Mouse (Mus musculus): ENCODE data around the gene Dnah10. TPM values are rescaled to one million over a fixed set of nuclear protein-coding genes. Genes with fewer than 3 reads are reported as not detected.

The Dnah10 gene
- 0.04 and 0.09 TPM in 2 replicates for polyA plus RNA-seq (2012)

GRCm38 (mm10) chr5:124724997-124725396, at the start of gene Dnah10:
Dnah10 (plus strand) TSS chr5:124725085.
- no peaks in the 10 kb centered on the region for H3K9me3 ChIP-seq (ENCODE audit: control insufficient read depth, low read length)
- TF ChIP-seq GATA1 (IDR thresholded peaks at IDR 0.05; ENCODE audit: low read length) (no peak), TAL1 (IDR thresholded peaks at IDR 0.05; ENCODE audit: low read length) (no peak)
- peaks cover 29% of the 10 kb centered on the region for H3K36me3 ChIP-seq (ENCODE audit: control insufficient read depth)
- H3K27me3 ChIP-seq (ENCODE audit: control insufficient read depth): 0 out of 2 replicates have a peak, but pooled peaks cover 6% of the 10 kb centered on the region
- no peak within 1 kb of the TSS for H3K4me3 ChIP-seq (replicated peaks)
- peaks cover 8% of the 10 kb centered on the region for H3K4me1 ChIP-seq (ENCODE audit: control insufficient read depth)

GRCm38 (mm10) chr5:124713741-124714140, 11.1 kb upstream of the Dnah10 start:
- no peak for TF ChIP-seq GATA1 (IDR thresholded peaks at IDR 0.05; ENCODE audit: low read length)
- no peak for TF ChIP-seq TAL1 (IDR thresholded peaks at IDR 0.05; ENCODE audit: low read length)
- Histone ChIP-seq H3K4me1 (ENCODE audit: control insufficient read depth) (no peaks in the 10 kb centered on the region), H3K9me3 (ENCODE audit: control insufficient read depth, low read length) (peaks cover 3% of the 10 kb centered on the region), H3K4me3 (replicated peaks) (no peak overlapping the region), H3K36me3 (ENCODE audit: control insufficient read depth) (peaks cover 69% of the 10 kb centered on the region), H3K27me3 (ENCODE audit: control insufficient read depth) (no peaks in the 10 kb centered on the region)

GRCm38 (mm10) chr5:124715135-124715534, 9.8 kb upstream of the Dnah10 start:
- no peak for TF ChIP-seq GATA1 (IDR thresholded peaks at IDR 0.05; ENCODE audit: low read length)
- no peak for TF ChIP-seq TAL1 (IDR thresholded peaks at IDR 0.05; ENCODE audit: low read length)

GRCm38 (mm10) chr5:124717969-124718368, 6.9 kb upstream of the Dnah10 start:
- Histone ChIP-seq H3K27me3 (ENCODE audit: control insufficient read depth) (no peaks in the 10 kb centered on the region), H3K4me1 (ENCODE audit: control insufficient read depth) (no peaks in the 10 kb centered on the region), H3K36me3 (ENCODE audit: control insufficient read depth) (peaks cover 79% of the 10 kb centered on the region), H3K4me3 (replicated peaks) (no peak overlapping the region), H3K9me3 (ENCODE audit: control insufficient read depth, low read length) (no peaks in the 10 kb centered on the region)
- TF ChIP-seq TAL1 (IDR thresholded peaks at IDR 0.05; ENCODE audit: low read length) (no peak), GATA1 (IDR thresholded peaks at IDR 0.05; ENCODE audit: low read length) (no peak)

More at GRCm38 (mm10) chr5:124715135-124715534, 9.8 kb upstream of the Dnah10 start:
- Histone ChIP-seq H3K27me3 (ENCODE audit: control insufficient read depth) (no peaks in the 10 kb centered on the region), H3K4me1 (ENCODE audit: control insufficient read depth) (no peaks in the 10 kb centered on the region), H3K4me3 (replicated peaks) (no peak overlapping the region), H3K9me3 (ENCODE audit: control insufficient read depth, low read length) (peaks cover 3% of the 10 kb centered on the region), H3K36me3 (ENCODE audit: control insufficient read depth) (peaks cover 83% of the 10 kb centered on the region)

- TF ChIP-seq GATA1 (IDR thresholded peaks at IDR 0.05; ENCODE audit: low read length) (no peak), TAL1 (IDR thresholded peaks at IDR 0.05; ENCODE audit: low read length) (no peak)
- Histone ChIP-seq H3K36me3 (ENCODE audit: control insufficient read depth) (peaks cover 78% of the 10 kb centered on the region), H3K27me3 (ENCODE audit: control insufficient read depth) (no peaks in the 10 kb centered on the region)
Measured at GRCm38 (mm10) chr5:124718396-124718795, 6.5 kb upstream of the Dnah10 start.

GRCm38 (mm10) chr5:124723125-124723524, 1.8 kb upstream of the Dnah10 start:
- TF ChIP-seq GATA1 (IDR thresholded peaks at IDR 0.05; ENCODE audit: low read length) (no peak), TAL1 (IDR thresholded peaks at IDR 0.05; ENCODE audit: low read length) (no peak)
- no peaks in the 10 kb centered on the region for H3K4me1 ChIP-seq (ENCODE audit: control insufficient read depth)
- 0 out of 2 replicates have a peak, but pooled peaks cover 6% of the 10 kb centered on the region for H3K27me3 ChIP-seq (ENCODE audit: control insufficient read depth)
- H3K4me3 ChIP-seq (replicated peaks): no peak overlapping the region
- peaks cover 48% of the 10 kb centered on the region for H3K36me3 ChIP-seq (ENCODE audit: control insufficient read depth)
- H3K9me3 ChIP-seq (ENCODE audit: control insufficient read depth, low read length): no peaks in the 10 kb centered on the region

More at GRCm38 (mm10) chr5:124718396-124718795, 6.5 kb upstream of the Dnah10 start:
- Histone ChIP-seq H3K4me3 (replicated peaks) (no peak overlapping the region), H3K9me3 (ENCODE audit: control insufficient read depth, low read length) (no peaks in the 10 kb centered on the region), H3K4me1 (ENCODE audit: control insufficient read depth) (no peaks in the 10 kb centered on the region)

GRCm38 (mm10) chr5:124729662-124730206, 4.8 kb downstream of the Dnah10 start:
- H3K4me3 ChIP-seq (replicated peaks): peak overlapping the region; percentile 30
- TF ChIP-seq TAL1 (IDR thresholded peaks at IDR 0.05; ENCODE audit: low read length) (no peak), GATA1 (IDR thresholded peaks at IDR 0.05; ENCODE audit: low read length) (no peak)
- no peaks in the 10 kb centered on the region for H3K9me3 ChIP-seq (ENCODE audit: control insufficient read depth, low read length)
- peaks cover 8% of the 10 kb centered on the region for H3K4me1 ChIP-seq (ENCODE audit: control insufficient read depth)
- H3K36me3 ChIP-seq (ENCODE audit: control insufficient read depth): no peaks in the 10 kb centered on the region
- 0 out of 2 replicates have a peak, but pooled peaks cover 6% of the 10 kb centered on the region for H3K27me3 ChIP-seq (ENCODE audit: control insufficient read depth)

GRCm38 (mm10) chr5:124733961-124734360, 9.1 kb downstream of the Dnah10 start:
- Histone ChIP-seq H3K4me3 (replicated peaks) (no peak overlapping the region), H3K27me3 (ENCODE audit: control insufficient read depth) (no peaks in the 10 kb centered on the region), H3K9me3 (ENCODE audit: control insufficient read depth, low read length) (no peaks in the 10 kb centered on the region), H3K36me3 (ENCODE audit: control insufficient read depth) (no peaks in the 10 kb centered on the region), H3K4me1 (ENCODE audit: control insufficient read depth) (peaks cover 8% of the 10 kb centered on the region)
- no peak for TF ChIP-seq TAL1 (IDR thresholded peaks at IDR 0.05; ENCODE audit: low read length)
- no peak for TF ChIP-seq GATA1 (IDR thresholded peaks at IDR 0.05; ENCODE audit: low read length)

- no peak overlapping the region for H3K4me3 ChIP-seq (replicated peaks)
- no peaks in the 10 kb centered on the region for H3K4me1 ChIP-seq (ENCODE audit: control insufficient read depth)
- H3K27me3 ChIP-seq (ENCODE audit: control insufficient read depth): no peaks in the 10 kb centered on the region
- no peaks in the 10 kb centered on the region for H3K36me3 ChIP-seq (ENCODE audit: control insufficient read depth)
- TF ChIP-seq GATA1 (IDR thresholded peaks at IDR 0.05; ENCODE audit: low read length): no peak
- TF ChIP-seq TAL1 (IDR thresholded peaks at IDR 0.05; ENCODE audit: low read length): no peak
- peaks cover 13% of the 10 kb centered on the region for H3K9me3 ChIP-seq (ENCODE audit: control insufficient read depth, low read length)
Measured at GRCm38 (mm10) chr5:124741898-124742599, 17.2 kb downstream of the Dnah10 start.
